Mouse (Mus musculus) B cell, adult 2 months (primary cell): ENCODE data around the gene 4921536K21Rik.

Experiments used
- DNase-seq, 2 experiments: peaks; one replicate each; pipeline ENCODE4 v3.0.0; 2022

The 4921536K21Rik gene

DNA sequence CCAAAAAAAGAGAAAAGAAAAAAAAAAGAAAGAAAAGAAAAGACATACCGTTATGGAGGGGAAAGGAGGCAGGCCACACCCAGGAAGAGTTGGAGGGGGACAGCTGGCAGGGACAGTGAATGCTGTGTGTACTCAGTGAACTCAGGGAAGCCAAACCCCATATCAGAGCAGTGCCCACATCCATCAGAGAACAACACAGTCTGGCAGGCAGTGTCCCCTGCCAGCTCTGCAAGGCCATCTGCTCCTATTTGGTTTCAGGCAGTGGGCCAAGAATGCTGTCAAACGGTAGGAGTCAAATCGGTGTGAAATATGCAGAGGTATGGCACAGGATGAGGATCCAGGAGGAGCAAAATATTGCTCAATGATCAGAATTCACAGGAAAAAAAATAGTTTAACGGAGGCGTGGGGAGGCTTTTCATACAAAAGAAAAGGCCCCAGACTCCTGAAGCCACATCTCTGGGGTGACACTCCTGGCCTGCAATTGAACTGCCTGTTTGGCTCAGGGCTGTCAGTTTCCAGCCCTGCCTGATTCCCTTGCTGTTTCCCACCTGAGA, 41.3 kb downstream of the 4921536K21Rik start:
- no peak for DNase-seq

DNA sequence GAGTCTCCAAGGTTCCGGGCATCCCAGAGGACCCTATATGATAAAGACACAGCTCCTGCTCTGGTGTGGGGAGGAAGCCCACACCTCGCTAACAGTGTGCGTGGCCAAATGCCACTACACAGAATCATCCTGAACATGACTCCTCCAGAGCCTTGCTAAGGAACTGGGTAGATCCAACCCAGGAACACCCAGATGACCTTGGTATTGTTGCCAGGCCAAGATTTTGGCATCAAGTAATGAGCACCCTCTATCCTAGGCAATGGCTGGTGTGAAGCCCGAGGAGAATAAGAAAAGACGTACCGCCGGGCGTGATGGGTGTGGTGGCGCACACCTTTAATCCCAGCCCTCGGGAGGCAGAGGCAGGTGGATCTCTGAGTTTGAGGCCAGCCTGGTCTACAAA, 41.9 kb downstream of the 4921536K21Rik start:
- no peak for DNase-seq

DNA sequence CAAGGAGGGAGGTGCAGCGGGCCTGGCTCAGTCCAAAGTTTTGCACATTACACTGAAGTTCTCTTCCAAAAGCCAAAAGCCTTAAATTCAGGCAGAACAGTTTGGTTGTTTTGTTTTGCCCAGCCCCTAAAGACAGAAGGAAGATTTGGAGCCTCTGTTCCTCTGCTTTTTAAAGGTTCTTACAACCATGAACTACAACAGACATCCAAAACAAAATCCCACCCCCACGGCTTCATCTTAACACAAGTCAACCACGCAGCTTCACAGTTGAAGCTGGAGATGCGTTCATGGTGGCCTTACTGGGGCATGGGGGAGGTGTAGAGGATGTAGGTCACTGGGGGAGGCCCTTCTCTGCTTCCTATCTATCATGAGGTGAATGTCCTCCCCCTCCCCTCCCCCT, 43.0 kb downstream of the 4921536K21Rik start:
- DNase-seq: no peak

DNA sequence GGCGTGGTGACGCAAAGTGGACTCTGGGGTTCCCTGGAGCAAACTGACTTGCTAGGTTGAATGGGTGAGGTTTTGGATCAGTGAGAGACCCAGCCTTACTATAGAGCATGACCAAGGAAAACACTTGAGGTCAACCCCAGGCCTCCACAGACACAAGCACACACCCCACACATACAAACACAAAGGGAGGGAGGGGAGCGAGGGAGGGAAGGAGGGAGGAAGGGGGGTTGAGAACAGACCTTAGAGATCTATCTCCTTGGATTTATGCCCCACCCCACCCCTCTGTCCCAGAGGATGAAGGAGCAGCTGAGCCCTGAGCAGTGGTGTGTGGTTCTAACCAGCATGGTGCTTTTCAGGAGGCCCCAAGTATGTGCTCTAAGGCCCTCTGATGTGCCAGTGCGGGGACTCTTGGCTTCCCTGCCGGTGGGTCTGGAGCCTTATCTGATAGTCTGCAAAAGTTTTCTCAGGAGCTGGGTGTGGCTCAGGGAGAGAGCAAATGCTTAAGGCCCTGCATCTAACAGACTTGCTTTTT, 44.1 kb downstream of the 4921536K21Rik start:
- no peak for DNase-seq

DNA sequence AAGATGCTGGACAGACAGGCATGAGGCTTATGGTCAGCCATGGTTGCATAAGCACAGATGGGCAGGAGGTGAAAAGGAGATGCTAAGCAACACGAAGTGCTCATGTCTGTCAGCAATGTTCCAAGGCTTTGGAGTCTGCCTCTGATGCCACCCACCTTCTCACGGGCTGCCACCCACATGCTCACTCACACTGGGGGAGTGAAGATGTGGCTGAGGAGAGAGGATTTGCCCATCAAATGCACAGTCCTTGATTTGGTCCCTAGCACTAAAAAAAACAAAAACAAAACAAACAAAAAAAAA, 44.6 kb downstream of the 4921536K21Rik start:
- DNase-seq: no peak

DNA sequence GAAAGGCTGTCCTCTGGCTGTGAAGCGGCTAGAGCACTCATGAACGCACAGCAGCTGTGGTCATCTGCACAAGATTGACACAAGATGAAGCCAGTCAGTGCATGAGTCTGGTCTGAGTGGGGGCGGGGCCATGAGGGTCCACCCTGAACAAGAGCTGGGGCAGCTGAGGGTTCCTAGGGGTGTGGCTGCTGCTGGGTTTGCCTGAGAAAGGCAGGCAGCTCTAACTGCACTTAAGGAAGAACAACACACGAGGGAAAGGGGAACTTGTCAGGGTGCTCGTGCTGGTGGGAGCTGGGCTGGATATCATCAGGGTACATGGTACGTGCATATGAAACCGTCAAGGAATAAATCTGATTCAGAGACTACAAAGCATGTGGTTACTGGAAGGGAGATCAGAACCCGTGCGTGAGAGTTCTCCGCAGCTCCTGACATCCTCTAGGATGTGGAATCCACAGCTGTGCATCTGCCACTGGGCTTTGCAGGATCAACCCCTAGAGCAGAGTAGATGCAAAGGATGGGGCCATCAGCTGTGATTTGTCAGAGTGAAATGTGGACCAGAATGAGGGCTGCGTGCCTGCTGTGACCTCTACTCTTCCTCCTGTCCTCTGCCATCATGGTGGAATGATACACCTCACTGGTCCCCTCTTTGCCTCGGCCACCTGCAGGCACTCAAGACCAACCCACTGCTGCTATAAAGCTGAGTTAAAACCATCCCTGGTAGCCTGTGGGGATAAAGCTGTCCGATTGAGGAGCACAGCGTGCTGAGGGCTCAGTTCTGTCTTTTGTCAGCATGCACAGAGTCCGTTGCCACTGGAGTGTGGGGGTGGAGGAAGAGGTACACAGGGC, 45.2 kb downstream of the 4921536K21Rik start:
- DNase-seq: no peak

DNA sequence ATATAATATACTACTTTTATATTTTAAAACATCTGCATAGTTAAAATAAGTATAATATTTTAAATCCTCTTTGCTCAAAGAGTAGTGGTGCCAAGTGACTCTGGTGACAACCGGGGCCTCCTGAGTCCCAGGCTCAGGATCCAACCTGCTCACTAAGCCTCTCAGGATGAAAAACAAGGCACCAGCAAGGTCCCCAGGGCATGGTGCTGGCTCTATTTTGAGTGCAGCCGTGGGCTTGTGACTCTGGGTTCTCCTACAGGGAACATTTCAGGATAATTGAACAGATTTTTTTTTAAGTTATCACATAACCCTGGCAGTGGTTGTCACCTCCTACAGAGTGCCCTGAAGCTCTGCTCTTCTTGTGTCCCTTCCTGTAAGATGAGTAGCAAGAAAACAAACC, 48.5 kb downstream of the 4921536K21Rik start:
- DNase-seq: no peak

DNA sequence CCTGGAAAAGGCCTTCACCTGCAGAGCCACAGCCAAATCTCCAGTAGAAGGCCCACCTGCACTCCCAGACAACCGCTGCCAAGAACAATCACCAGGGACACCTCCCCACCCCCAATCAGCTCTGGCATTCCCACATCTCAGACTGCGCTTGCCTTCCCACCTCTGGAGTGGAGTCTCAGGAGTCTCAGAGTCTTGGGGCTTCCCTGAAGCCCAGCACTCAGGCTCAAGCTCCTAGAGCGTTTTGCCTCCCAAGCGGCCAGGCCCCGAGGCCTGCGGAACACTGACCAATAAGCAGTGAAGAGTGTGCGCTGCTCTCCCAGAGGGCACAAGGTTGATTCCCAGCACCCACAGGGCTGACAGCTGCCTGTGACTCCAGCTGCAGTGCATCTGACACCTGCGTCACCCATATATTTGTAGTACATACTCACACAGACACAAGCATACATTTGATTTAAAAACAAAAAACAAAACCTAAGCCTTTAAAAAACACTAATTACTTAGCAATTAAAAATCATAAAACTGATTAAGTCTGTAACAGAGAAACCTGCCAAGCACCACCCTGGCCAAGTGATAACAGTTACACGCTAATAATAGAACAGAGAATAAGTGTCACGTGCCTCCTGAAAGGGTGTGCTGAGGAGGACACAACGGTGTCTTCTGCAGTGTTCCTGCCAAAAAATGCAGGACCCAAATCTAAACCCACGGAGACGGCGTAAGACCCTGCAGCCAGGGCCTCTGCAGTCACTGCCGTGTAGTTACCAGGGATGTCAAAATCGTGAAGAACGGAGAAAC, 50.8 kb downstream of the 4921536K21Rik start:
- no peak for DNase-seq
